Mouse (Mus musculus) erythroblast, adult 5-6 weeks (primary cell): ENCODE results near the gene Nipa1. TPM values are rescaled to one million over a fixed set of nuclear protein-coding genes. Genes with fewer than 3 reads are reported as not detected.
A peak's percentile ranks its signal among the peaks of the same experiment; 100 is the strongest.

ENCODE experiments used
- ATAC-seq: replicated peaks from 2 replicates; pipeline ENCODE4 v1.8.0; 2016; ENCODE audit warnings: moderate number of reproducible peaks, mild to moderate bottlenecking, moderate TSS enrichment, inconsistent platforms; ENCODE audit not compliant: poor library complexity, low FRiP score, severe bottlenecking
- total RNA-seq, 2 experiments: library from RNA; stranded (forward) in 1 of 2; stranded (reverse) in 1 of 2; fragments of 150-400 nt in 1 of 2; fragments of 200-764, 138-1000 nt in 1 of 2; gene quantifications; 2 replicates each; pipeline versions ENCODE4 v1.2.3 to v1.2.4; 2015 to 2017; ENCODE audit warnings: low replicate concordance in 2 of 2

The Nipa1 gene
- total RNA-seq, 2 experiments from 2014 or later, result 13.3 to 21.0 TPM

- ATAC-seq, result no peak
Observed at GRCm38 (mm10) chr7:56013261-56014001, 6.3 kb downstream of the Nipa1 start.

GRCm38 (mm10) chr7:56011018-56011333, 8.8 kb downstream of the Nipa1 start:
- no peak for ATAC-seq

- ATAC-seq, result no peak
Observed at GRCm38 (mm10) chr7:56010318-56011017, 9.3 kb downstream of the Nipa1 start.

GRCm38 (mm10) chr7:55998997-55999396, 20.8 kb downstream of the Nipa1 start:
- no peak for ATAC-seq

GRCm38 (mm10) chr7:55995013-55995412, 24.7 kb downstream of the Nipa1 start:
- no peak for ATAC-seq

GRCm38 (mm10) chr7:55991858-55992257, 27.9 kb downstream of the Nipa1 start:
- ATAC-seq, result no peak

- no peak for ATAC-seq
Observed at GRCm38 (mm10) chr7:55991129-55991528, 28.6 kb downstream of the Nipa1 start.

GRCm38 (mm10) chr7:55986526-55987214, 33.1 kb downstream of the Nipa1 start:
- peak; percentile 74 for ATAC-seq

- ATAC-seq, result no peak
Observed at GRCm38 (mm10) chr7:55984754-55985153, 35.0 kb downstream of the Nipa1 start.

GRCm38 (mm10) chr7:55983107-55983506, 36.6 kb downstream of the Nipa1 start:
- no peak for ATAC-seq

- ATAC-seq, result peak; percentile 73
Observed at GRCm38 (mm10) chr7:55982010-55982700, 37.6 kb downstream of the Nipa1 start.

- peak; percentile 64 for ATAC-seq
Observed at GRCm38 (mm10) chr7:55981511-55981910, 38.2 kb downstream of the Nipa1 start.

- ATAC-seq, result peak; percentile 62; the same call in 1 of the 2 replicates
Observed at GRCm38 (mm10) chr7:55974429-55974828, 45.3 kb downstream of the Nipa1 start.

GRCm38 (mm10) chr7:55969415-55969814, 50.3 kb downstream of the Nipa1 start:
- ATAC-seq, result no peak

- ATAC-seq, result peak; percentile 98
Observed at GRCm38 (mm10) chr7:55968258-55968901, 51.4 kb downstream of the Nipa1 start.

GRCm38 (mm10) chr7:55966866-55967460, 52.8 kb downstream of the Nipa1 start:
- no peak for ATAC-seq

GRCm38 (mm10) chr7:55962004-55962908, 57.5 kb downstream of the Nipa1 start, which contains the start of gene Nipa2:
Nipa2 (minus strand) TSS chr7:55962476.
- ATAC-seq, result peak; percentile 97

GRCm38 (mm10) chr7:55960506-55960905, 59.2 kb downstream of the Nipa1 start:
- ATAC-seq, result no peak
